Mouse (Mus musculus) lung, embryonic 15.5 days (tissue): Measurements from ENCODE around the gene Cd3eap. TPM values are rescaled to one million over a fixed set of nuclear protein-coding genes. Genes with fewer than 3 reads are reported as not detected.

ENCODE experiments used
- ATAC-seq: fragments of 200-750 bp; cut with Nextera tagmentation; 2 replicates; pipeline ENCODE4 v1.8.0; 2017; ENCODE audit warnings: moderate number of reproducible peaks, borderline replicate concordance; ENCODE audit not compliant: low FRiP score, low TSS enrichment; ENCODE audit errors: extremely low read depth
- H3K27ac ChIP-seq: fragments of 300-500 bp; sonication (generic); 2 replicates; pipeline ENCODE4 v1.5.1; 2015; ENCODE audit warnings: moderate library complexity, mild to moderate bottlenecking, inconsistent platforms
- H3K27me3 ChIP-seq: fragments of 300-500 bp; sonication (generic); 2 replicates; pipeline ENCODE4 v1.6.1; 2015; ENCODE audit warnings: inconsistent platforms
- H3K36me3 ChIP-seq: fragments of 300-500 bp; sonication (generic); 2 replicates; pipeline ENCODE4 v1.6.1; 2015; ENCODE audit warnings: inconsistent platforms
- H3K4me1 ChIP-seq: fragments of 300-500 bp; sonication (generic); 2 replicates; pipeline ENCODE4 v1.6.1; 2015; ENCODE audit warnings: inconsistent platforms
- H3K4me2 ChIP-seq: fragments of 300-500 bp; sonication (generic); 2 replicates; pipeline ENCODE4 v1.6.1; 2015; ENCODE audit warnings: inconsistent platforms, mild to moderate bottlenecking, moderate library complexity
- H3K4me3 ChIP-seq: fragments of 300-500 bp; sonication (generic); 2 replicates; pipeline ENCODE4 v1.5.1; 2015; ENCODE audit warnings: mild to moderate bottlenecking, inconsistent platforms
- H3K9ac ChIP-seq: fragments of 300-500 bp; sonication (generic); 2 replicates; pipeline ENCODE4 v1.6.1; 2015; ENCODE audit warnings: inconsistent platforms
- H3K9me3 ChIP-seq: fragments of 300-500 bp; sonication (generic); 2 replicates; pipeline ENCODE4 v1.6.1; 2016; ENCODE audit warnings: inconsistent platforms
- WGBS: fragments of 180-500 bp; shearing (Covaris S2); methylation state at CpG from one replicate; pipeline ENCODE4 v1.1.7; 2015; 5-methylcytosine and 5-hydroxymethylcytosine counted together
- polyA plus RNA-seq: library from polyadenylated mRNA; unstranded; fragments of >200 nt; fragmentation: Nextera tagmentation; extraction: Ambion mirVana; gene quantifications from 2 replicates; pipeline ENCODE4 v1.2.1, GENCODE M21; 2015

The Cd3eap gene
- polyA plus RNA-seq, 1 experiment from 2014 or later, result 21.7 TPM

DNA sequence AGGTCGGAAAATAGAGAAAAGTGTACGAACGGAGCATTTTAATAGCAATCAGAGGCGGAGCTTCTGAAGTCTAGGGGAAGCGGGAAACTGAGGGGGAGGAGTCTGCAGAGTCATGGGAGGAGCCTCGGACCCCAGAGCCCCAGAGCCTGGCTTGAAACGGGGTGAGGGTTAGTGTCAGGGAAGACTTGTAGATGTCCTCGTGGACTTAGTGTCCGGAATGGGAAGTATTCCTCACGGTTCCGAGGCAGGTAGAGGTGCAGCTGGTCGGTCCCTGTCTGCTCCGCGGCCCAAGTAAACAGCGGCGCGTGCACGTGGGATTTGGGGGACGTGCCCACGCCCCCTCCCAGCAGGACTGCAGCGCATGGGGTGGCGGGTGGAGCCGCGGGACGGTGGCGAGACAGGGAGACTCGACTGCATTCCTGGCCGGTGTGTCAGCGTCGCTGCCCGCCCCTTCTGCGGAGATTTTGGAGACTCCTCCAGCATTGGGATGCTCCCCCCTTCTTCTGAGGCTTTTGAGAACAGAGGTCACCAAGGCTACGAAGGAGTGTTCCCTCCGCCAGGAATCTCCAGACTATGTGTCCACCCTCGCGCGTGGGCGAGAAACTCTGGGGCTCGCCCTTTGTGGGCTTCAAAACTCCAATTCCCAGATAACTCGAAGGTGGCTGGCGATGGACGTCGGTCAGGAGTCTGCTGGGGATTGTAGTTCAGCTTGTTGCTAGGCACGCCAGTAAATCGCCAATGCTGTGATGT lies 784 bp upstream of the Cd3eap start:
- H3K27me3 ChIP-seq, result no peaks in the 10 kb centered on the region
- H3K36me3 ChIP-seq, result peaks cover 17% of the 10 kb centered on the region
- no peaks in the 10 kb centered on the region for H3K9me3 ChIP-seq
- H3K4me1 ChIP-seq, result peaks cover 32% of the 10 kb centered on the region
- ATAC-seq, result peak; percentile 68
- H3K9ac ChIP-seq, result peak overlapping the region; percentile 42
- under 1% methylated on average over 45 of the region's 45 CpGs for WGBS
- H3K4me2 ChIP-seq, result peak overlapping the region; percentile 97
- peak overlapping the region; percentile 65 for H3K4me3 ChIP-seq
- H3K27ac ChIP-seq, result peak overlapping the region; percentile 74

DNA sequence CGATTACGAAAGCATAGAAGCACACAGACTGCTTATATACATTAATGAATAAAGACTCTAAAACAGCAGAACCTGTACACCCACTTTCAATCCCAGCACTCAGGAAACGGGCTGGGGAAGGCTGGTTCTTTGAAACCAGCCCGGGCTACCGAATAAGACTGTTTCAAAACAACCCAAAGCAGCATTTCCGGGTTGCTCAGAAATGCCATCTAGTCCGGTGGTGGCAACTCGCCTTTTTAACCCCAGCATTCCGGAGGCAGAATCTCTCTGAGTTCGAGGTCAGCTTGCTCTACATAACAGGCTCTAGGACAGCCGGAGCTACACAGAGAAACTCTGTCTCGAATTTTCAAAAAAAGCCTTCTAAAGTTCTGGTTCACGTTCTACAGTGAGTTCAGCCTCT lies 649 bp downstream of the Cd3eap start:
- H3K4me2 ChIP-seq, result peak overlapping the region; percentile 97
- peaks cover 24% of the 10 kb centered on the region for H3K36me3 ChIP-seq
- H3K4me1 ChIP-seq, result peaks cover 32% of the 10 kb centered on the region
- peak overlapping the region; percentile 65 for H3K4me3 ChIP-seq
- H3K27me3 ChIP-seq, result no peaks in the 10 kb centered on the region
- no peak for ATAC-seq
- H3K27ac ChIP-seq, result no peak overlapping the region
- peak overlapping the region; percentile 42 for H3K9ac ChIP-seq
- WGBS, result 12% methylated on average over 13 of the region's 13 CpGs
- no peaks in the 10 kb centered on the region for H3K9me3 ChIP-seq

DNA sequence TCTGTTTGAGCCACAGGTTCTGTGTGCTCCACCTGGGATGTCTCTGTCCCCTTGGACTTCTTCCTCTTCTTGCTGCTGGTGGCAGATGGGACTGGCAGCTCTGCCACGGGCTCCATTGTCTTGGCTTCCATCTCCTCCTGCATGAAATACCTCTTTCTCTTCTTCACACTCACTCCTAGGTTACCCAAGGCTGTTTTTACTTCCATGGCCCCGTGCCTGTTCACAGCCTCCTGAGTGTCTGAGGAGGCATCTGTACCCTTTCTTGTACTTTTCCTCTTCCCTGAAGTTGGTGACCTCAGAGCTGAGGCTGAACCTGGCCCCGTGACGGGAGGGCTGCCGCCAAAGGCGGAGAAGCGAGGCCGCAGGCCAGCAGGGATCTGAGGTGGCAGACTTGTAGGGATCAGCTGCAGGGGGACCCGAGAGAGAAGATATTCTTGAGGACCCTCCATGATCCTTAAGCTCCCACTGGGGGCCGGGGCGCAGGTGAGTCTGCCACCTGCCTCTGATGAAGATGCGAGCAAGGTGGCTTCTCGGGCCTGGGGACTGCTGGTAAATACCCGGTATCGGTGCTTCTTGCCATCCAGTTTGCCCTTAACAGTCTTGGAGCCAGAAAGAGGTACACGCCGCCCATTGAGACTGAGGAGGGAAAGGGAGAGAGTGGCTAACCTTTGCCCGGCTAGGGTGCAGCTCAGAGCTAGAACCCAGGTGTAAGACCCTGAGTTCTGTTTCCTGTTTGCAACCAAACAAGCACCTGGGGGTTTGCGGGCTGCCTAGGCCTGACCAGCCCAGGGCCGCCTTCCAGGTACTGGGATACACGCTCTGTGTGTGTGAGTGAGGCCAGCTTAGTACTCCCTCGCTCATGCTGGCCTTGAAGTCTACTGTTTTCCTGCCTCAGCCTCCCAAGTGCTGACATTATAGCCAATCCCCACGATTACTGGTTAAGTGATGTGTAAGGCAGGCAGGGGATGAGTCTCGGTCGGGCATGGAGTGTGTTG lies 1.6 kb downstream of the Cd3eap start:
- ATAC-seq, result no peak
- peak overlapping the region; percentile 97 for H3K4me2 ChIP-seq
- peak overlapping the region; percentile 65 for H3K4me3 ChIP-seq
- no peak overlapping the region for H3K27ac ChIP-seq
- H3K36me3 ChIP-seq, result peaks cover 33% of the 10 kb centered on the region
- WGBS, result 88% methylated on average over 25 of the region's 25 CpGs
- peaks cover 32% of the 10 kb centered on the region for H3K4me1 ChIP-seq
- H3K27me3 ChIP-seq, result no peaks in the 10 kb centered on the region
- H3K9ac ChIP-seq, result no peak overlapping the region
- H3K9me3 ChIP-seq, result no peaks in the 10 kb centered on the region

DNA sequence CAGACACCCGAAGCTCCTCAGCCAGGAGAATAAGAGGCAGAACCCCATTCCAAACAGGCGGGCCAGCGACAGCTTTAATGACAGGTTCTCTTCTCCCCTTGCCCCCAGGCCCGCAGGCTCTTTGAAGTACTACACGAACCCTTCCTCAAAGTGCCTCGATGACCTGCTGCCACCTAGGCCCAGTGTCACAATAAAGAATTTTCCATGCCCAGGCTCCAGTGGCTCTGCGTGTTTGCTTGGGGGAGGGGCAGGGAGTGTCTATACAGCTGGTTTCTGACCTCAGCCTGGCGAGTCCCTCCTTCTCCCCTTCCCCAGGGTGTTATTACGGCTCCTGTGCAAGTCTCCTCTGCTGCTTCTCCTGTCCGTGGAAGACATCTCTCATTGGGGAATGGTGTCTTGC lies 3.0 kb downstream of the Cd3eap start:
- H3K9me3 ChIP-seq, result no peaks in the 10 kb centered on the region
- H3K4me2 ChIP-seq, result no peak overlapping the region
- H3K4me3 ChIP-seq, result no peak overlapping the region
- H3K27ac ChIP-seq, result no peak overlapping the region
- no peak overlapping the region for H3K9ac ChIP-seq
- no peaks in the 10 kb centered on the region for H3K27me3 ChIP-seq
- ATAC-seq, result no peak
- H3K36me3 ChIP-seq, result peaks cover 41% of the 10 kb centered on the region
- WGBS, result 75% methylated on average over 10 of the region's 10 CpGs
- peaks cover 21% of the 10 kb centered on the region for H3K4me1 ChIP-seq

DNA sequence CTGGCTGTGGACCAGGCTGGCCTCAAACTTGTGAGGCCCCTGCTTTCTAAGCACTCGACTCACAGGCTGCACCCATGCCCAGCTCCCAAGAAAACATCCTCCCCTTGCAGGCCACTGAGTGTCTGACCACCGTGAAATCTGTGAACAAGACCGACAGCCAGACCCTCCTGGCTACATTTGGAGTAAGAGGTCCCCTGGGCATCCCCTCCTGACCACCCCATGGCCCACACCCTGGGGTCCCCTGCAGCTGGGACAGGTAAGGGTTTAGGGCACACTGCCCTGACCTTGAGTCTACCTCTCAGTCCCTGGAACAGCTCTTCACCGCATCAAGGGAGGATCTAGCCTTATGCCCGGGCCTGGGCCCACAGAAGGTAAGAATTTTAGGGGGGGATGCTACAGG lies 4.3 kb downstream of the Cd3eap start:
- no peak for ATAC-seq
- Histone ChIP-seq H3K9me3 (no peaks in the 10 kb centered on the region), H3K36me3 (peaks cover 50% of the 10 kb centered on the region), H3K4me3 (no peak overlapping the region), H3K4me1 (peaks cover 11% of the 10 kb centered on the region), H3K9ac (no peak overlapping the region), H3K4me2 (no peak overlapping the region), H3K27ac (no peak overlapping the region), H3K27me3 (no peaks in the 10 kb centered on the region)
- 84% methylated on average over 5 of the region's 5 CpGs for WGBS

DNA sequence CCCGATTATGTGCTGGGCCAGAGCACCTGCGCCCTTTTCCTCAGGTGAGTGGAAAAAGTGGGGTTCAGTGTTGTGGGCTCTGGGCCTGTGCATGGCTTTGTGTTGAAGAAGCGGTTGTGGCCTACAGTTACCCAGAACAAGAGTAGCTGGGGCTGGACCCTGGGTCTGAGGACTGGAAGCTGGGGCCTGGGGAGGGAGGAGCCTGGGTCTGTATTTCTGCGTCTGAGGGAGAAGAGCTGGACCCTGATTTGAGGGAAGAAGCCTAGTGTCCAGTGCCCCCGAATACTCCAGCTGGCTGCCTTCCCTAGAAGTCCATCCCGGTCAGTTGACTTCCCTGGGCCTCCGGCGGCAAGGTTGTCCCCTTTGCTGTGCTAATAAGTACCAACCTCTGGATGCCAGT lies 9.1 kb downstream of the Cd3eap start:
- no peaks in the 10 kb centered on the region for H3K9me3 ChIP-seq
- ATAC-seq, result no peak
- no peak overlapping the region for H3K4me3 ChIP-seq
- H3K36me3 ChIP-seq, result peaks cover 47% of the 10 kb centered on the region
- H3K27me3 ChIP-seq, result no peaks in the 10 kb centered on the region
- H3K4me2 ChIP-seq, result no peak overlapping the region
- no peak overlapping the region for H3K9ac ChIP-seq
- peaks cover 9% of the 10 kb centered on the region for H3K4me1 ChIP-seq
- 90% methylated on average over 8 of the region's 8 CpGs for WGBS
- H3K27ac ChIP-seq, result no peak overlapping the region

DNA sequence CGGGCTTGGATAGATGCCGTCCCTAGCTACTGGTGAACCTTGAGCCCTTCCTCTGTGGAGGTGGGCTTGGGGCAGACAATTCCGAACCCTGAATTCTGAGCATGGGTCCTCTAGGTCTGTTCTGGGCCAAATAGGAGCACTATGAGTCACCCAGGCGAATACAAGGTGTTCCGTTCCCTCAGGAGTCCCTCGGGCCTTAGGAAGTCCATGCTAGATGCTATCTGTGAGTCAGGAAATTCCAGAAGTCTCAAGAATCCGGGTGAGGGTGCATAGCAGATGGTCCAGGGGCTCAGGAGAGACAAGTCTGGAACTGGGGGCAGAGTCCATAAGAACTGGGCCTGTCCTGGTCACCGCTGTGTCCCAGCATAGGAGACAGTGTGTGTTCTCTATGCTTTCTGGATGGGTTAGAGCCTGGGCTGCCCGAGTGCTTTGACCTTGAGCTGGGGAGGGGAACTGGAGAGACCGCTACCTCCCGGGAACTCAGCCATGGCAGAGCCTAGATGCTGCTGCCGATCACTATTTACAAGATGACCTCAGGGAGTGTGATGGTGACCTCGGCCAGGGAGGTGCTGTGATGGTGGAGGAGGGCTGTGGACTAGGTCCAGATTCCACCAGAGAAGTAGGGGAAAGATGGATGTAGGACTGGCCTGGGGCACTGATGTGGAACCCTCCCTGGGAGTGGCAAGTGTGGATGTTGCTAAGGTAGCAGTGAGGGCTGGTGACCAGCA lies 9.9 kb downstream of the Cd3eap start:
- no peak overlapping the region for H3K4me2 ChIP-seq
- WGBS, result 78% methylated on average over 13 of the region's 13 CpGs
- H3K4me3 ChIP-seq, result no peak overlapping the region
- H3K36me3 ChIP-seq, result peaks cover 39% of the 10 kb centered on the region
- no peaks in the 10 kb centered on the region for H3K27me3 ChIP-seq
- ATAC-seq, result no peak
- H3K9me3 ChIP-seq, result no peaks in the 10 kb centered on the region
- no peak overlapping the region for H3K27ac ChIP-seq
- peaks cover 13% of the 10 kb centered on the region for H3K4me1 ChIP-seq
- no peak overlapping the region for H3K9ac ChIP-seq

DNA sequence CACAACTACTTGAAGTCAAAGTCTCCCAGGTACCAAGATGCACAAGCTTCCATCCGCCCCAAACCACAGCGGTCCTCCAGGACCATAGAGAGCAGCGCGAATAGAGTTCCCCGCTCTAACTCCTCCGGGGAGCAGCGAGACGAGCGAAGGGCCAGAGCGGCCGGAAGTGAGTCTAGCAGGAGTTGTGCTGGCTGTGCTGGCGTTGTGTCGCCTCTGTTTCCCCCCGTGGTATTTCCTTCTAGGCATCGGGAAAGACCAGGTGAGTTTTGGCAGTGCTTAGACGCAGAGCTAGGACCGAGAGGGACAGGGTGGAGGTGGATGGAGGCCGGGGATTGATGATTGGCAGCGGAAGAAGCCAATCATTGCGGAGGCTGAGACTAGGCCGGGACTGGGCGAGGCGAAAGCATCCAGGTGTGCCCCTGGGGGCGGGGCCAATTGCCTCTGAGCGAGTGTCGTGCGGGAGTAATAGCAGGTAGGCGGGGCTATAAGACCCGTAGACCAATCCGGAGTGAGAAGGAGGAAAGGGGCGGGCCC lies 14.3 kb downstream of the Cd3eap start:
- Histone ChIP-seq H3K9ac (peak overlapping the region; percentile 57), H3K36me3 (peaks cover 12% of the 10 kb centered on the region), H3K27me3 (peaks cover 17% of the 10 kb centered on the region), H3K9me3 (no peaks in the 10 kb centered on the region), H3K4me3 (peak overlapping the region; percentile 62), H3K4me2 (peak overlapping the region; percentile 85), H3K4me1 (peaks cover 39% of the 10 kb centered on the region), H3K27ac (peak overlapping the region; percentile 83)
- under 1% methylated on average over 31 of the region's 31 CpGs for WGBS
- peak; percentile 93 for ATAC-seq

DNA sequence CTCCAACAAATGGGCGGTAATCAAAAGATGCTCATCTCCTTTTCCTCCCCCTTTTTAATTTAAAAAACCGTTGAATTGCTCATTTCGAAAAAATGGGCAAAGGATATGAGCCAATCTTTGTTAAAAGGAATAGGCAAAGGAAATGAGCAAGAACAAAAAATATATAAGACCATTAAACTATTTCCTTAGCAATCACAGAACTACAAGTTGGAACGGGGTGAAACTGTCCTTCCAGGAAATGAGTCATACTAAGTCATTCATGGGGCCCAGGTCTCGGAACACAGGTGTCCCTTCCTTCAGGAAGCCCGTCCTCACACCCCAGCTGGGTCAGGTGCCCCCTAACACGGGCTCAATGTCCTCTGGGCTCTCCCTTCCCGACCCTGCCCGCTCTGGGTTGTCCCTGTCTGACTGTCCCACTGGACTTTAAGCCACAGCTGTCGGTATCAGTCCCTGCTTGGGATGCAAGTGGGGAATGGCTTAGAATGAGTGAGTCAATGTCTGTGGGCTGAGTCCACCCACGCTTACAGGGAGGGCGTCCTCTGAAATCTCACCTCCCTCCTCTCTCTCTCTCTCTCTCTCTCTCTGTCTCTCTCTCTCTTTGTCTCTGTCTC lies 14.9 kb downstream of the Cd3eap start, which contains the start of gene Ercc1:
Gene Ercc1 (plus strand): TSS at position 542 of the 611 bp plus-strand sequence.
- H3K36me3 ChIP-seq, result peaks cover 11% of the 10 kb centered on the region
- peak within 1 kb of the TSS; percentile 92 for H3K4me2 ChIP-seq
- H3K27ac ChIP-seq, result peak within 1 kb of the TSS; percentile 83
- H3K9me3 ChIP-seq, result no peaks in the 10 kb centered on the region
- peak within 1 kb of the TSS; percentile 62 for H3K4me3 ChIP-seq
- ATAC-seq, result no peak
- peaks cover 39% of the 10 kb centered on the region for H3K4me1 ChIP-seq
- WGBS, result 21% methylated on average over 12 of the region's 12 CpGs
- H3K9ac ChIP-seq, result peak within 1 kb of the TSS; percentile 57
- peaks cover 17% of the 10 kb centered on the region for H3K27me3 ChIP-seq

DNA sequence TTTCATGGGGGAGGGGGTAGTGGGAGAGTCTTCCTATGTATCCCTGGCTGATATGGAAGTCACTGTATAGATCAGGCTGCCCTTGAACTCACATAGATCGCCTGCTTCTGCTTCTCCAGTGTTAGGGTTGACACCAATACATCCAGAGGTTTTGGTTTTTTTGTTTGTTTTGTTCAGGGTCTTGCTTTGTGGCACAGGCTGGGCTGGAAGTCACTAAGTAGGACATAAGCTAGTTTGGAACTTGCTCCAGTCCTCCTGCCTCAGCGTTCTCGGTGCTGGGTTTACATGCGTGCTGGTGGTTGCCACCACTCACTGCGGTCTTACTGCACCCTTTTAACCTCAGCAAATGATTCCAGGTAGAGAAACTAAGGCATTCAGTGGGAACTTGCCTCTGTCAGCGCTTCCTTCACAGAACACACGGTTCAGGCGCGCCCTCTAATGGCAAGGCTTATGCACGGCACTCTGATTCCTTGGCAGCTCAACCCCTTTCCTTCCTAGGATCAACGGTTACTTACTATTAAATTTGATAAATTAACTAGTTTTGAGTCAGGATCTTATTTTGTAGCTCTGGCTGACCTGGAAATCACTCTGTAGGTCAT lies 16.0 kb downstream of the Cd3eap start:
- H3K4me1 ChIP-seq, result peaks cover 44% of the 10 kb centered on the region
- peak overlapping the region; percentile 92 for H3K4me2 ChIP-seq
- no peaks in the 10 kb centered on the region for H3K9me3 ChIP-seq
- under 1% methylated on average over 11 of the region's 11 CpGs for WGBS
- no peak overlapping the region for H3K9ac ChIP-seq
- peaks cover 17% of the 10 kb centered on the region for H3K27me3 ChIP-seq
- H3K4me3 ChIP-seq, result no peak overlapping the region
- no peak overlapping the region for H3K27ac ChIP-seq
- no peak for ATAC-seq
- peaks cover 2% of the 10 kb centered on the region for H3K36me3 ChIP-seq
